Mouse (Mus musculus) macrophage (primary cell): ENCODE measurements around the gene Trpc3. TPM values are rescaled to one million over a fixed set of nuclear protein-coding genes. Genes with fewer than 3 reads are reported as not detected.
"Not testable (repeated sequence)": the region's sequence is repeated elsewhere in the genome, so short reads cannot be mapped to it uniquely, and the experiment has no call there.

Experiments
- H3K27ac ChIP-seq: fragments of 350-480 bp; formaldehyde crosslinking; 2 replicates; pipeline ENCODE4 v1.9.0; 2021
- H3K36me3 ChIP-seq: fragments of 350-480 bp; formaldehyde crosslinking; 2 replicates; pipeline ENCODE4 v1.9.0; 2021; ENCODE audit errors: inconsistent target
- H3K4me3 ChIP-seq: fragments of 350-480 bp; formaldehyde crosslinking; 2 replicates; pipeline ENCODE4 v1.9.0; 2021; ENCODE audit errors: inconsistent target
- H3K79me2 ChIP-seq: fragments of 350-480 bp; formaldehyde crosslinking; 2 replicates; pipeline ENCODE4 v1.9.0; 2021; ENCODE audit errors: inconsistent target
- WGBS: methylation state at CpG from one replicate; pipeline ENCODE4 v1.1.7; 2026; ENCODE audit warnings: inconsistent platforms; ENCODE audit not compliant: missing documents; 5-methylcytosine and 5-hydroxymethylcytosine counted together
- polyA plus RNA-seq: library from polyadenylated mRNA; stranded (reverse); fragments of 250-400 nt; gene quantifications from 3 replicates; pipeline ENCODE4 v1.2.4, GENCODE M21; 2018; ENCODE audit warnings: inconsistent platforms
- total RNA-seq, 78 experiments: library from RNA; depleted of rRNA; stranded (reverse); fragments of 250-400 nt; gene quantifications; 1 replicate in 9 of 78; 2 replicates in 24 of 78; 3 replicates in 43 of 78; 4 replicates in 2 of 78; pipeline ENCODE4 v1.2.4; 2018; ENCODE audit warnings: inconsistent platforms in 56 of 78

Trpc3 gene
- total RNA-seq (2018; cell fraction: chromatin; rRNA removed): under 1 TPM in 1 of 26 experiments, not detected in 25; 0.18 TPM
- total RNA-seq (2018; cell fraction: cytosol; rRNA removed): not detected
- total RNA-seq (2018; cell fraction: nucleus; rRNA removed): not detected
- polyA plus RNA-seq: not detected in 3 replicates

DNA sequence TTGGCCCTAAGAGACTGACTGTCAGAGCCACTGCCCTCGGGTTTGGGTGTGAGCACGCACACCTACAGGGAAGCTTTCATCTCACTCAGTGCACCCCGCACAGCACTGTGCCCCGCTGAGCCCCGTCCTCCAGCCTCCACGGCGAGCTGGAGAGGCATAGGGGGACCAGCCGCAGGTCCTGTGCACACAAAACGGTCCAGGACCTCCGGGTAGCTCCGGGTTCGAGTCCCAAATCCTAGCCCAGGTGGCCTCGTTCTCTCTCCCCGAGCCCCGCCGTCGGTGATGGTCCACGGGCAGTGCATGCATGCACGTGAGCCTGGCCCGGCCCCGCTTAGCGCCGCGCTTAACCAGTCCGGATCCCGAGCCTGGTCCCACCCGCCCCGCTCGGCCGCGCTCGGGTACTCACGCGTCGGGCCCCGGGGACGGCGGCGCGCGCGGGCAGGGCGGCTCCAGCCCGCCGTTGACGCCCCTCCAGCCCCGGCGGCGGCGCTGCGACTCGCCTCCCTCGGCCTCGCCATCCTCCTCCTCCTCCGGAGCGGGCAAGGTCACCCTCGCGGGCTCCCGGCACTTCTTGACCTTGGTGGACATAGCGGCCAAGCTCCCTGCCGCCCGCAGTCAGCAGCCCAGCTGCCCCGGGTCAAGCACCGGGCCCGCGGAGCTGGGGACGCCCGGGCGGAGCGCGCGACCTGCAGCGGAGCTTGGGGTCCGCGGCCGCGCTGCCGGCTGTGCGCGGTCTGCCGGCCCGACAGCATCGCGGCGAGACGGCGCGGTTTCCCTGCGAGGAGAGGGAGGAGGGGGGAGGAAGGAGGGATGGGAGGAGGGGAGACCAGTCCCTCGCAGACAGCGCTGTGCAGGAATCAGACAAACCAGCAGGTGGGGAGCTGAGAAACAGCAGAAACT lies at the start of gene Trpc3:
Gene Trpc3, minus strand, starts transcription at position 776 of the 900 bp plus-strand sequence.
- Histone ChIP-seq H3K36me3 (no peaks in the 10 kb centered on the region), H3K4me3 (no peak within 1 kb of the TSS), H3K27ac (no peak within 1 kb of the TSS), H3K79me2 (no peaks in the 10 kb centered on the region)
- WGBS: 2% methylated on average over 84 of the region's 91 CpGs

DNA sequence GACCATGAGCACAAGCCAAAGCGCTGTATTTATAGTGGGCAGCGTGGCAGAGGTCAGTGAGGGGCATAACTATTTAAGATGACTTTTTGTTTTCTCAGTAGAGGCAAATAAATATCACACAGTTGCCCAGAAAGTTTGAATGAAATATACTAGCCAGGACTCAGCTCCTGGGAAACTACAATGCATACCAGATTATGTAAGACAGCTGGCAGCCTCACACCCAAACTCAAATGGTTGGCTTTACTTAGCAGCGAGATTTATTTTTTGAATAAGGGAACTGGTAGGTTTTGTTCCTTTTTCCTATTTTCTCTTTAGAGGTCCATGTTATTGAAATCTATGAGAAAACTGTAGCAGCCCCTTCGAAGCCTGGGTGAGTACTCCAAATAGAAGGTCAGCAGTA lies 48.1 kb upstream of the Trpc3 start:
- Histone ChIP-seq H3K79me2 (no peaks in the 10 kb centered on the region), H3K36me3 (no peaks in the 10 kb centered on the region), H3K4me3 (no peak overlapping the region), H3K27ac (no peak overlapping the region)
- WGBS: 75% methylated on average over 4 of the region's 4 CpGs

DNA sequence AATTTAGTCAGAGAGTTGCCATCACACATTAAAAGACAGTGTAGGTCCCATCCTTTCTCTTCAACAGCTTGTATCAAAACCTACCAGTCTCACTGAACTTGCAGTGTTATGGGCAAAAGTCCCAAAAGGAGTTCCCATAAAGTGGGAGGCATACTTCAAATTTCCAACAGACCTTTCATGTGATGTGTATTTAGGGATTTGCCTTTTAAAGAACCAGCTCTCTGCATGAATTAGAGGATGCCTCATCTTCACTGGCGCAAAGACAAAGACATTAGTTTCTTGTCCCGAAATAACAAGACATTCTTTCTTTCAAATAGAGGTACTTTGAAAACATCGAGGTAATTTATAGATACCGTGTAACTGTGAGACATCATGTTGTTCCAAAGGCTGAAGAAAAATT lies 43.1 kb upstream of the Trpc3 start:
- no peaks in the 10 kb centered on the region for H3K79me2 ChIP-seq
- no peak overlapping the region for H3K4me3 ChIP-seq
- H3K36me3 ChIP-seq: no peaks in the 10 kb centered on the region
- no peak overlapping the region for H3K27ac ChIP-seq
- WGBS: 95% methylated on average over 4 of the region's 4 CpGs

DNA sequence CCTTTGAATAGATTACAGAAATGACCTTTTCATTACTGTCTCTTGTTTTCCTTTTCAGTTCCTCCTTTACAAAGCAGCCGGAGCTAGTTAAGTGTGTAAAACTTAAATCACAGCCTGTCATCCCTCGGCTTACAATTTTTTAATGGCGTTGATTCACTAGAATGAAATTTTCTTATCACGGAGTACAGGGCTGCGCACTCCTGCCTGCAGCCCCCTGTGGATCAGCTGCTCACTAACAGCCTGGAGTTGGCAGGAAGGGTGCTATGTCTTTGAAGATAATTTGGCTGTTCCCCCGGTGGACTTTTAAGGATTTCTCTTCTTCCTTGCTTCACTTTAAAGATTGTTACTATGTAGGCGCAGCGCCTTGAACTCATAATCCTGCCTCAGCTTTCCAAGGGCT lies 36.6 kb upstream of the Trpc3 start:
- Histone ChIP-seq H3K79me2 (no peaks in the 10 kb centered on the region), H3K4me3 (no peak overlapping the region), H3K27ac (no peak overlapping the region), H3K36me3 (no peaks in the 10 kb centered on the region)
- WGBS: 82% methylated on average over 8 of the region's 8 CpGs

DNA sequence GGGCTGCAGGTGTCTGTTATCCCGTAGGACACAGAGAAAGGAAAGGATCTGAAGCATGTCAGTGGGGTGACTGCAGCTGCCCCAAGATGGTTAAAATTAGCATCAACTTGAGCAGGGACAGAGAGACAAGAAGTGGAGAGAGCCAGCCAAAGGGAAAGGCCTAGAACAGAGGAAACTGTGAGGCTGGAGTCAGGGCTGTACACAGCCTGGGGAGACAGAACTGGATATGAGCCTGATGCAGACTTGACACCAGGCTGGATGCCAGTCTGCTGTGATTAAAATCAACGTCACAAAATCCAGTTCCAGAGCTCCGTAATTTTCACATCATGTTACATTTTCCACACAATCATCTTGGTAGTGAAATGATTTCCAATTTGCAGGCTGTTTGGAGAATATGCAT lies 31.9 kb upstream of the Trpc3 start:
- 90% methylated on average over 3 of the region's 3 CpGs for WGBS
- Histone ChIP-seq H3K4me3 (no peak overlapping the region), H3K79me2 (no peaks in the 10 kb centered on the region), H3K27ac (no peak overlapping the region), H3K36me3 (no peaks in the 10 kb centered on the region)

DNA sequence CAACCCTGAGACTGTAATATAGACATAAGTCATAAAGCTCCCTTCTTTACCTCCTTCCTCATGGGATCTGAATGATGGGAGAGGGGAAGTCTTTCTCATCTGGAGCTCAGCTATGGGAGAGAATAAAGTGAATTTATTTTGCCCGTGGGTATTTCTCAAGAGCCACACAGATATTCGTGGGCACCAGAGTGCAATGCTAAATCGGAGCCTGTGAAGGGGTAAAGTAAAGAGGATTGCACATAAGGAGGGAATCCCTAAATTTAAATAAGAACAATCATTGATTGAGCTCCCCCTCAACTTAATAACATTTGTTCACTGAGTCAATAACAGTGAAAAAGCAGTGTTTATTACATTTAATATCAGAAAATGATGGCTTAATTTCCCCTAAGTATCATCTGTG lies 19.6 kb upstream of the Trpc3 start:
- 96% methylated on average over 3 of the region's 3 CpGs for WGBS

DNA sequence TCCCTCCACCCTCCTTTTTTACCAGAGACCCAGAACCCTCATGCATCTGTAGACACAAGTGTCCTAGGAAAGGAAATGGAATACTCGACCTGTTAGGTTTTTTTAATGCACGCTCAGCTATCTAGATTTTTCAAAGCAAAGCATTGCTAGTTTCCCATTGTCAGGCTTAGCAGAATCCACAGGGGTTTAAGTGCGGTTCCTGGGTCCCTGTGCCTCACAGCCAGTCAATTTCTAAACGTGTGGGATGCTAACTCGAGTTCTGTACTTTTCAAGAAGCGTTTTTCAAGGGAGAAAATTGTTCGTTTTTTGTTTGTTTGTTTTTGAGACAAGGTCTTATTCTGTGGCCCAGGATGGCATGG lies 304 bp upstream of the Trpc3 start:
- Histone ChIP-seq H3K4me3 (no peak overlapping the region), H3K79me2 (no peaks in the 10 kb centered on the region), H3K36me3 (no peaks in the 10 kb centered on the region), H3K27ac (no peak overlapping the region)
- WGBS: 26% methylated on average over 7 of the region's 7 CpGs

More for the DNA sequence above, 19.6 kb upstream of the Trpc3 start:
- Histone ChIP-seq H3K4me3 (no peak overlapping the region), H3K27ac (no peak overlapping the region), H3K79me2 (no peaks in the 10 kb centered on the region), H3K36me3 (no peaks in the 10 kb centered on the region)

DNA sequence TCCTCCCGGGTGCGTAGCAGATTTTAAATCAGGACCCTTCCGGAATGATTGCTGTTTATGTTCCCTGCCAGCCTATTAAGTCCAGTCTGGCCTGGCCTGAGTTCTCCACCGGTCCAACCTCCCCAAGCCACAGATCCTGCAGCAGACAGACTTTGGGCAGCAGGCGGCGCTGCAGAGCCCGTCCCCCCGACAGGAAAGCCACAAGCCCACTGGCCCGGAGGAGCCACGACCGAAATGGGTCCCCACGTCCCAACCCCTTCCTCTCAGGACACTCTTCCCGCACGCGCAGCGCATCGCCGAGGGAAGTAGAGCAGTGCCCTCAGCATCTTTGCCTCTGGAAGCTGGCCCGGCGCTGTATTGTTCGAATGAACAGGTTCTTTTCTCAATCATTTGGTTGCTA lies 1.1 kb downstream of the Trpc3 start:
- Histone ChIP-seq H3K79me2 (no peaks in the 10 kb centered on the region), H3K4me3 (no peak overlapping the region), H3K27ac (no peak overlapping the region), H3K36me3 (no peaks in the 10 kb centered on the region)
- 8% methylated on average over 21 of the region's 21 CpGs for WGBS

DNA sequence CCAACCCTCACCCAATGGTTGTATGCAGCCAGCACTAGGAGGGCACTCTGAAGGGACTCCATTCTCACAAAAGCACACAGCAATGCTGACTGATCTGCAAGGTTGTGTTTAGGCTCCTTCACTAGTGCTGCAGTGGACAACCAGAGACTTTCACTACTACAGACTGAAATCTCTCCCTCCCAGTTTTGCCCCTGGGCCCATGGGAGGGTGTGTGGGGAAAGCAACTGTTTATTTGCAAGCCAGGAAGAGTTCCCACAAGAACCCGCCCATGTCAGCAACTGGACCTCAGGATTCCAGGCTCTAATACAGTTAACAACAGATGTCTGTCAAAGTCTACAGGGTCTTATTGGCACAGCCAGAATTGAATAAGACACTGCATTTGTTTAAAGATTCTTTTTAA lies 14.1 kb downstream of the Trpc3 start:
- WGBS: 100% methylated on average over 1 of the region's 1 CpGs
- Histone ChIP-seq H3K4me3 (no peak overlapping the region), H3K79me2 (no peaks in the 10 kb centered on the region), H3K36me3 (no peaks in the 10 kb centered on the region), H3K27ac (no peak overlapping the region)

DNA sequence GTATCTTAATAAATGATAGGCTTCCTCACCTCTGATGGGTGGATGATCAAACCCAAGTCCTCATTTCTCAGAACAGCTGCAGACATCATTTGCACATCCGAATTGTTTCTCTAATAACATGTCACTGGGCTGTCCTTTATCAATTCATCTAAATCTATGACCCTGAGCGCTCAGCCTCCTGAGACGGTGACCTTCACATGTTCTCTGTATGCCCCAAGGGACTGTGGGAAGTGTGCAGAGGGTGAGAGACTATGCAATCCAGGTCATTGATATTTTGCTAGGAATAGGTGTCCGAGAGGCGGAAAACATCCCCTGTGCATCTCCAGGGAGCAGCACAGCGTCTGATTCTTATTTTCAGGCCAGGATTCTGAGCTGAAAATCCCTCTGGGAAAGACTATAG lies 22.2 kb downstream of the Trpc3 start:
- Histone ChIP-seq H3K79me2 (no peaks in the 10 kb centered on the region), H3K27ac (no peak overlapping the region), H3K4me3 (no peak overlapping the region), H3K36me3 (no peaks in the 10 kb centered on the region)
- 96% methylated on average over 6 of the region's 6 CpGs for WGBS

DNA sequence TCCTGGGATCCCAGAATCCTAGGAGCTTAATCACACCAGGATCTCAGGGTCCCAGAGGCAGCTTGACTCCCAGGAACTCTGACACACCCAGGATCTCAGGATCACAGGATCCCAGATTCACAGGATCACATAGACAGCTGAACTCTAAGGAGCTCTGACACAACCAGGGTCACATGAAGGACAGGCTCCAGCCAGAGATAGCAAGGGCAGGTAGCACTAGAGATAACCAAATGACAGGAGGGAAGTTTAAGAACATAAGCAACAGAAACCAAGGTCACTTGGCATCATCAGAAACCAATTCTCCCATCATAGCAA lies 44.8 kb downstream of the Trpc3 start:
- H3K4me3 ChIP-seq, H3K79me2 ChIP-seq, H3K36me3 ChIP-seq, H3K27ac ChIP-seq: not testable (repeated sequence)

DNA sequence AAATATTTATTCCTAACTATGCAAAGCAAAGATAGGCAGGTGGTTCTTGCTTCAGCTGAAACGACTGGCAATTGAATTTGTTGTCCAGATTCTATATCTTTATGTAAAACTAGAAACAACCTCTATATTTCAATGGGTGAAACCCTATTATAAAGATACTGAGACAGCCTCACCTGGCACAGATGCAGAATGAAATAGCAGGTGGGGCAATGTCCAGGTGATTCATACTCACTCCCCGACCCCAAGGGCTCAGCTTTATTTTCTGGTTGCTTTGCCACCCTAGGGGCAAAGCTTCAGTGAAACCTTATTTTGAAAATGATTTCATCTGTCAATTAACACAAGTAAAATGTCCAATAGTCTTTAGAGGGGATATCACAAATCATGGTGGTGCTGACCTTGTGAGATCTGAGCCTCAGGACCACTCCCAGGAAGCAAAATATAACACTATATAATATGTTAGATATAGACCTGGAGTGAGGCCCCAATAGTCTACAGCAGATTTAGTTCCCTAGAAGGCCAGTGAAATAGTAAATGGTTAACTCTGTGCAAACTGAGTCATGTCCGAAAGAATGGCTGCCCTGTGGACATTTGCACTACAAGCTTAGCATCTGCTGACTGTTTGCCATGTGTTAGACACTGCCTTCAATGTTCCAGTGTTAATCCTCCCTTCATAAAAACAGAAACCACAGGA lies 45.3 kb downstream of the Trpc3 start:
- WGBS: 86% methylated on average over 3 of the region's 3 CpGs
- Histone ChIP-seq H3K4me3 (no peak overlapping the region), H3K36me3 (no peaks in the 10 kb centered on the region), H3K79me2 (no peaks in the 10 kb centered on the region), H3K27ac (no peak overlapping the region)

DNA sequence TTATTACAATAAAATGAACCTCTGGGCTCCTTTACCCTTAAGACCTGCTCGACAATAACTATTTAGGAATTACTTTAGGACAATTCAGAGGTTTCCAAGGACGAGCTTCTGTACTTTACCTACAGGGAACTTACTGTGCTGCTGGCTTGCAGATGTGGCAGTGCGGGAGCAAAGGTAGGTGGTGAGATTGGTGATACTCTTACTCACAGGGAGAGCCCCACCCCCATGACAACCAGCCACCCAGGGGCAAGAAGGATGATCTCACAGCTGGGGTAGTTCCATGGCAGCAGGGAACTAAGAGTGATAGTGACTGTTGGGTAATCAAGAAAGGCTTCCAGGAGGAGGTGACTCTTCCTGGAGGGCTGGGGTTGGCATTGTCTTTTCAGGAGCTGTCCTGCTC lies 46.6 kb downstream of the Trpc3 start:
- no peaks in the 10 kb centered on the region for H3K36me3 ChIP-seq
- WGBS: 88% methylated on average over 3 of the region's 3 CpGs

DNA sequence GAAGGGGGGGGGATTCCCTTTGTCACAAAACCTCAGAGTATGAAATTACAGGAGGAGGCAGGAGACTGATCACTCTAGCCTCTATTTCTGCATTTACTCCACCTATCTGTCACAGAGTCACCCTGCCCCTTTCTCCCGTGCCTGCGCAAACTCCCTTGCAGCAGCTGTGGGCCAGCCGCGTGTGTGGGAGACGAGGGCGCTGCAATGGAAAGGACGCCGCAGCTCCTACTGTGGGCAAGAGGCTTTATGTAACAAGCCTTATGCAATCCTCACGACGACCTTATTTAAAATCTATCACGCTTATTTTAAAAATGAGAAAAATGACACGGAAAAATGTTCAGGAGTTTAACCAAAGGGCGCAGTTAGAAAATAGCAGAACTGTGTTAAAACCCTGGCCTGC lies 47.2 kb downstream of the Trpc3 start:
- no peaks in the 10 kb centered on the region for H3K36me3 ChIP-seq
- no peak overlapping the region for H3K4me3 ChIP-seq
- no peaks in the 10 kb centered on the region for H3K79me2 ChIP-seq
- H3K27ac ChIP-seq: no peak overlapping the region
- 82% methylated on average over 13 of the region's 13 CpGs for WGBS

More for the DNA sequence above, 46.6 kb downstream of the Trpc3 start:
- Histone ChIP-seq H3K4me3 (no peak overlapping the region), H3K27ac (no peak overlapping the region), H3K79me2 (no peaks in the 10 kb centered on the region)

DNA sequence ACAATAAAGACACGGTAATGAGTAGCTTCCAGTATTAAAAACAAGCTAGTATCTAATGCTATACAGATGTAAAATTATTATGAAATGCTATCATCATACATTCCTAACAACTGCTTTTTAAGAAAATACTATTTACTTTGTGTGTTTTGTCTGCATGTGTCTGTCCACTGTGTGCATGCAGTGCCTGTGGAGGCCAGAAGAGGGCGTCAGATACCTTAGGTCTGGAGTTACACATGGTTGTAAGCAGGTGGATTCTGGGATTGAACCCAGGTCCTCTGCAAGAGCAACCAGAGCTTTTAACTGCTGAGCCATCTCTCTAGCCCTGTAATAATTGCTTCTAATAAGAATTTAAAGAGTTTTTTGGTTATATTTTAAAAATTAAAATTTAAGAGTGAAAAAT lies 49.2 kb downstream of the Trpc3 start:
- H3K27ac ChIP-seq: no peak overlapping the region
- no peak overlapping the region for H3K4me3 ChIP-seq
- WGBS: 92% methylated on average over 2 of the region's 2 CpGs
- H3K36me3 ChIP-seq: no peaks in the 10 kb centered on the region
- no peaks in the 10 kb centered on the region for H3K79me2 ChIP-seq
